Mouse (Mus musculus): ENCODE results near the gene Rbfox1.

DNA sequence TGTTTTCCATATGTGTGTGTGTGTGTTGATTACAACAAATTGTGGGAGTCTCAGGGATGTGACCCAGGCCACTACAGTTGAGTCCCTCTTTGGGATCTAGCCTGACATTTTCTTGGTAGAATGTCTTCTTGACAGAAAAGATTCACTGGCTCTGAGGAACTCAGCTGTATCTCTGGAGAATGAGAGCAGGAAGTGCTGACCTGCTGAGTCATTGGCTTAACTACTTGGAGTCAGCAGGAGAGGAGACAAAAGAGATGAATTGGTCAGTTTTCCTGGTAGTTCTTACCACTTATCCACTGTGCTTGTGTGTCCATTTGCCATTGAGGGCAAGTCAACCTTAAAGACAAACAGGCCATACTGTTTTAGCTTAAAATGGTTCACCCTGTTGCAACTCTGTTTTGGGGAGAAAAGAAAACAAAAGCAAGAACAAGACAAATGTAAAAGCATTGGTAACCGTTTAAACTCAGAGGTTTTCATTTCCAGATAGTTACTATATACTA, 1561.7 kb downstream of the Rbfox1 start:
- TF ChIP-seq POLR2A (IDR thresholded peaks at IDR 0.05; ENCODE audit: insufficient read depth, low read length) (no peak), CTCF (IDR thresholded peaks at IDR 0.05; ENCODE audit: low read depth, low read length) (no peak)
